Mouse (Mus musculus) midbrain, embryonic 16.5 days (tissue): ENCODE results near the gene Clec3a. TPM values are rescaled to one million over a fixed set of nuclear protein-coding genes. Genes with fewer than 3 reads are reported as not detected.

Experiments
- ATAC-seq: fragments of 200-750 bp; cut with Nextera tagmentation; 2 replicates; pipeline ENCODE4 v1.8.0; 2017; ENCODE audit warnings: moderate TSS enrichment
- H3K27ac ChIP-seq: fragments of 300-500 bp; sonication (generic); 2 replicates; pipeline ENCODE4 v1.5.1; 2014; ENCODE audit warnings: mild to moderate bottlenecking, low read length, mixed read lengths
- H3K27me3 ChIP-seq: fragments of 300-500 bp; sonication (generic); 2 replicates; pipeline ENCODE4 v1.6.1; 2014; ENCODE audit warnings: low read depth, low read length, mixed read lengths; ENCODE audit not compliant: control insufficient read depth, insufficient read depth
- H3K36me3 ChIP-seq: fragments of 300-500 bp; sonication (generic); 2 replicates; pipeline ENCODE4 v1.6.1; 2014; ENCODE audit warnings: mild to moderate bottlenecking, low read length, moderate library complexity, mixed read lengths; ENCODE audit not compliant: control insufficient read depth, insufficient read depth
- H3K4me1 ChIP-seq: fragments of 300-500 bp; sonication (generic); 2 replicates; pipeline ENCODE4 v1.6.1; 2014; ENCODE audit warnings: mild to moderate bottlenecking, low read length, mixed read lengths; ENCODE audit not compliant: control insufficient read depth, insufficient read depth
- H3K4me2 ChIP-seq: fragments of 300-500 bp; sonication (generic); 2 replicates; pipeline ENCODE4 v1.6.1; 2014; ENCODE audit warnings: mild to moderate bottlenecking, low read length, mixed read lengths
- H3K4me3 ChIP-seq: fragments of 300-500 bp; sonication (generic); 2 replicates; pipeline ENCODE4 v1.5.1; 2014; ENCODE audit warnings: low read depth, mild to moderate bottlenecking, low read length, moderate library complexity, mixed read lengths
- H3K9ac ChIP-seq: fragments of 300-500 bp; sonication (generic); 2 replicates; pipeline ENCODE4 v1.6.1; 2014; ENCODE audit warnings: low read depth, low read length, mixed read lengths
- H3K9me3 ChIP-seq: fragments of 300-500 bp; sonication (generic); replicated peaks from 2 replicates; pipeline ENCODE4 v1.6.1; 2014; ENCODE audit warnings: mild to moderate bottlenecking, low read length, mixed read lengths; ENCODE audit not compliant: control insufficient read depth, poor library complexity, severe bottlenecking
- WGBS: fragments of 180-500 bp; shearing (Covaris S2); extraction: QIAGEN DNeasy Blood & Tissue Kit; methylation state at CpG from one replicate; pipeline ENCODE4 v1.1.7; 2014; 5-methylcytosine and 5-hydroxymethylcytosine counted together
- polyA plus RNA-seq: library from polyadenylated mRNA; unstranded; fragments of >200 nt; fragmentation: Nextera tagmentation; extraction: Ambion mirVana; gene quantifications from 2 replicates; pipeline ENCODE4 v1.2.1, GENCODE M21; 2015

The Clec3a gene
- polyA plus RNA-seq, 1 experiment from 2014 or later = not detected

GRCm38 (mm10) chr8:114468526-114469207, 50.8 kb downstream of the Clec3a start:
- Histone ChIP-seq H3K9ac (no peak overlapping the region), H3K36me3 (no peaks in the 10 kb centered on the region), H3K9me3 (no peaks in the 10 kb centered on the region), H3K4me2 (no peak overlapping the region), H3K4me1 (no peaks in the 10 kb centered on the region), H3K27ac (no peak overlapping the region), H3K4me3 (no peak overlapping the region), H3K27me3 (no peaks in the 10 kb centered on the region)
- 56% methylated on average over 21 of the region's 21 CpGs for WGBS
- no peak for ATAC-seq

GRCm38 (mm10) chr8:114469208-114469590, 51.3 kb downstream of the Clec3a start:
- no peaks in the 10 kb centered on the region for H3K4me1 ChIP-seq
- no peak overlapping the region for H3K27ac ChIP-seq
- H3K9me3 ChIP-seq = no peaks in the 10 kb centered on the region
- 88% methylated on average over 10 of the region's 10 CpGs for WGBS
- H3K27me3 ChIP-seq = no peaks in the 10 kb centered on the region
- H3K4me2 ChIP-seq = no peak overlapping the region
- no peak for ATAC-seq
- H3K36me3 ChIP-seq = no peaks in the 10 kb centered on the region
- H3K9ac ChIP-seq = no peak overlapping the region
- H3K4me3 ChIP-seq = no peak overlapping the region

GRCm38 (mm10) chr8:114473546-114473945, 55.7 kb downstream of the Clec3a start:
- WGBS = 89% methylated on average over 11 of the region's 11 CpGs
- Histone ChIP-seq H3K9ac (no peak overlapping the region), H3K27ac (no peak overlapping the region), H3K4me2 (no peak overlapping the region), H3K9me3 (no peaks in the 10 kb centered on the region), H3K4me1 (no peaks in the 10 kb centered on the region), H3K36me3 (no peaks in the 10 kb centered on the region), H3K4me3 (no peak overlapping the region), H3K27me3 (no peaks in the 10 kb centered on the region)
- no peak for ATAC-seq

Other genes with a start within 250 kb of the Clec3a start
- gene Vat1l, start 212.5 kb upstream of the Clec3a start, polyA plus RNA-seq = 66.0 and 66.6 TPM in 2 replicates
- 11.6 and 13.3 TPM in 2 replicates for gene Wwox, start 21.6 kb downstream of the Clec3a start, polyA plus RNA-seq